Mouse (Mus musculus) thymus, postnatal 0 days (tissue): ENCODE data around the gene Col6a4. TPM values are rescaled to one million over a fixed set of nuclear protein-coding genes. Genes with fewer than 3 reads are reported as not detected.

Experiments
- DNase-seq: peaks from one replicate; pipeline ENCODE4 v3.0.0-alpha.2; 2015; ENCODE audit warnings: low spot score
- polyA plus RNA-seq: library from polyadenylated mRNA; unstranded; fragments of >200 nt; fragmentation: Nextera tagmentation; extraction: Ambion mirVana; gene quantifications from 2 replicates; pipeline ENCODE4 v1.2.1, GENCODE M21; 2015

The Col6a4 gene
- polyA plus RNA-seq, 1 experiment from 2014 or later, result 0.34 TPM

GRCm38 (mm10) chr9:106076234-106076633, 20.3 kb downstream of the Col6a4 start:
- DNase-seq, result no peak

- DNase-seq, result no peak
These were observed 22.6 kb downstream of the Col6a4 start for GRCm38 (mm10) chr9:106073956-106074355.

- DNase-seq, result no peak
These were observed 24.9 kb downstream of the Col6a4 start for GRCm38 (mm10) chr9:106071651-106072050.

GRCm38 (mm10) chr9:106053446-106053845, 43.1 kb downstream of the Col6a4 start:
- DNase-seq, result no peak

- no peak for DNase-seq
These were observed 52.6 kb downstream of the Col6a4 start for GRCm38 (mm10) chr9:106043921-106044503.

GRCm38 (mm10) chr9:106039915-106040659, 56.5 kb downstream of the Col6a4 start:
- no peak for DNase-seq

GRCm38 (mm10) chr9:106039276-106039675, 57.3 kb downstream of the Col6a4 start:
- DNase-seq, result no peak

- DNase-seq, result peak; percentile 40
These were observed 57.7 kb downstream of the Col6a4 start for GRCm38 (mm10) chr9:106038865-106039264.

- DNase-seq, result no peak
These were observed 80.9 kb downstream of the Col6a4 start for GRCm38 (mm10) chr9:106015666-106016065.

- no peak for DNase-seq
These were observed 83.4 kb downstream of the Col6a4 start for GRCm38 (mm10) chr9:106013139-106013538.

GRCm38 (mm10) chr9:105997955-105998354, 98.6 kb downstream of the Col6a4 start:
- DNase-seq, result no peak

GRCm38 (mm10) chr9:105992425-105992824, 104.2 kb downstream of the Col6a4 start:
- DNase-seq, result no peak

GRCm38 (mm10) chr9:105990099-105990498, 106.5 kb downstream of the Col6a4 start:
- DNase-seq, result no peak

- DNase-seq, result no peak
These were observed 107.1 kb downstream of the Col6a4 start for GRCm38 (mm10) chr9:105989468-105989867.

- DNase-seq, result peak; percentile 3
These were observed 108.5 kb downstream of the Col6a4 start for GRCm38 (mm10) chr9:105988096-105988495.

GRCm38 (mm10) chr9:105984931-105985519, 111.6 kb downstream of the Col6a4 start:
- no peak for DNase-seq

GRCm38 (mm10) chr9:105978479-105978878, 118.1 kb downstream of the Col6a4 start:
- DNase-seq, result no peak

- DNase-seq, result no peak
These were observed 119.7 kb downstream of the Col6a4 start for GRCm38 (mm10) chr9:105976871-105977270.

GRCm38 (mm10) chr9:105976314-105976713, 120.3 kb downstream of the Col6a4 start:
- no peak for DNase-seq

GRCm38 (mm10) chr9:105973736-105974135, 122.8 kb downstream of the Col6a4 start:
- DNase-seq, result no peak

GRCm38 (mm10) chr9:105972031-105972430, 124.6 kb downstream of the Col6a4 start:
- DNase-seq, result no peak

GRCm38 (mm10) chr9:105971351-105971894, 125.2 kb downstream of the Col6a4 start:
- DNase-seq, result no peak
